Mouse (Mus musculus) neutrophil, adult 5-6 weeks (primary cell): ENCODE results near the gene Gm20388. TPM values are rescaled to one million over a fixed set of nuclear protein-coding genes. Genes with fewer than 3 reads are reported as not detected.

Source experiments
- ATAC-seq: fragments of 151-379, 151-347 bp; 2 replicates; pipeline ENCODE4 v1.8.0; 2017; ENCODE audit warnings: mild to moderate bottlenecking, moderate TSS enrichment; ENCODE audit not compliant: insufficient number of reproducible peaks, poor library complexity, low FRiP score, severe bottlenecking; ENCODE audit errors: extremely low read depth
- total RNA-seq: library from RNA; stranded (forward); fragments of 200-1000 nt; gene quantifications from 2 replicates; pipeline ENCODE4 v1.2.3, GENCODE M21; 2017

Gm20388 gene
- total RNA-seq, 1 experiment from 2014 or later, result 10.8 TPM

GRCm38 (mm10) chr8:122901892-122902515, 2991.4 kb downstream of the Gm20388 start:
- no peak for ATAC-seq

- no peak for ATAC-seq
Observed at GRCm38 (mm10) chr8:122902581-122902980, 2991.9 kb downstream of the Gm20388 start.

GRCm38 (mm10) chr8:122903002-122903401, 2992.4 kb downstream of the Gm20388 start:
- no peak for ATAC-seq

GRCm38 (mm10) chr8:122904496-122904895, 2993.9 kb downstream of the Gm20388 start:
- no peak for ATAC-seq

- ATAC-seq, result no peak
Observed at GRCm38 (mm10) chr8:122905346-122905745, 2994.7 kb downstream of the Gm20388 start.

GRCm38 (mm10) chr8:122906463-122907021, 2995.9 kb downstream of the Gm20388 start:
- peak; percentile 81 for ATAC-seq

GRCm38 (mm10) chr8:122912150-122912549, 3001.5 kb downstream of the Gm20388 start:
- ATAC-seq, result no peak

- ATAC-seq, result no peak
Observed at GRCm38 (mm10) chr8:122912871-122913270, 3002.2 kb downstream of the Gm20388 start.

- ATAC-seq, result no peak
Observed at GRCm38 (mm10) chr8:122916766-122917165, 3006.1 kb downstream of the Gm20388 start.

GRCm38 (mm10) chr8:122917531-122918392, 3007.1 kb downstream of the Gm20388 start:
- peak; percentile 13; the same call in 1 of the 2 replicates for ATAC-seq

GRCm38 (mm10) chr8:122918438-122919107, 3007.9 kb downstream of the Gm20388 start:
- no peak for ATAC-seq

- ATAC-seq, result no peak
Observed at GRCm38 (mm10) chr8:122920890-122921289, 3010.2 kb downstream of the Gm20388 start.

- ATAC-seq, result peak; percentile 47; the same call in 1 of the 2 replicates
Observed at GRCm38 (mm10) chr8:122922945-122923344, 3012.3 kb downstream of the Gm20388 start.

GRCm38 (mm10) chr8:122923431-122924090, 3012.9 kb downstream of the Gm20388 start:
- ATAC-seq, result no peak

GRCm38 (mm10) chr8:122924091-122924490, 3013.4 kb downstream of the Gm20388 start:
- no peak for ATAC-seq

GRCm38 (mm10) chr8:122925939-122926722, 3015.5 kb downstream of the Gm20388 start:
- ATAC-seq, result no peak

- ATAC-seq, result no peak
Observed at GRCm38 (mm10) chr8:122926782-122927181, 3016.1 kb downstream of the Gm20388 start.

GRCm38 (mm10) chr8:122927841-122928240, 3017.2 kb downstream of the Gm20388 start:
- no peak for ATAC-seq
